Mouse (Mus musculus) lung, adult 18-20 months (tissue): ENCODE measurements around the gene Gm20388.

Experiments used
- DNase-seq, 2 experiments: peaks; one replicate each; pipeline ENCODE4 v3.0.0; 2022; ENCODE audit warnings: mixed read lengths in 2 of 2

Gene Gm20388

DNA sequence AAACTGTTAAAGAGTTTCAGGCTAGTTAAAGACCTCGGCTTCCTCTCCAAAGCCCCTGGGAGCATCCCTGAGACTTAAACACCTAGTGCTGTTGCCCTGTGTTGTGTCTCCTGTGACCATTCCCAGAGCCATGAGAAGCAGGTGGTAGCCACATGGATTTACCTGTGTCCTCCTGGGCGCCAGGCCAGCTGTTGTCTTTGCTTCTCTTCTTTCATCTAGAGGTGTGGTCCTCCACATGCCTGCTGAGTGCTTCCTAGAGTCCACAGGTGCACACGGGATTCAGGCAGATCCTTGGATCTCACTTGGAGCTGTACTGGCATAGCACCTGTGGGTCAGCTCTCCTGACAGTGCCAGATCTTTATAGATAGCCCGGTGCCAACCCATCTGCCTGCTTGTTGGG lies 4356.6 kb downstream of the Gm20388 start:
- DNase-seq = no peak

- DNase-seq = peak; percentile 49 to 66
These were observed 4359.9 kb downstream of the Gm20388 start for GRCm38 (mm10) chr8:124270504-124270903.

DNA sequence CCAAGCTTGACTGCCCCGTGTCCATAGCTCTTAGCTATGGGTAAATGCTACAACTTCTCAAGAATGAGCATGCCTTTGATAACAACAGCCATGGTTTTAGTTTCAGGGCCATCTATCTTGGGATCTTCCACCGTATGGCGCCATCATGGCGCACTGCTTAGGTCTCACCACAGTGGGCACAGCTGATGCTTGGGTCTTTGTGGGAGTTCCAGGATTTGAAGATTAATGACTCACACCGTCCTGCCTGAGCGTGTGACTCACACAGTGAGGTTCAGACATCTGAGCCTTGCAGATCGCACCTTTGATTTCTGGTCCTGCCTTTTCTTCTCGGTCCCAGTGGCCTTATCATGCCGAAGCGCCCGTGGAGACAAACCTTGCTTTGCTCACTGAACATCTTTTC lies 4360.3 kb downstream of the Gm20388 start:
- DNase-seq = no peak

GRCm38 (mm10) chr8:124271518-124271917 lies 4360.9 kb downstream of the Gm20388 start:
- no peak for DNase-seq

DNA sequence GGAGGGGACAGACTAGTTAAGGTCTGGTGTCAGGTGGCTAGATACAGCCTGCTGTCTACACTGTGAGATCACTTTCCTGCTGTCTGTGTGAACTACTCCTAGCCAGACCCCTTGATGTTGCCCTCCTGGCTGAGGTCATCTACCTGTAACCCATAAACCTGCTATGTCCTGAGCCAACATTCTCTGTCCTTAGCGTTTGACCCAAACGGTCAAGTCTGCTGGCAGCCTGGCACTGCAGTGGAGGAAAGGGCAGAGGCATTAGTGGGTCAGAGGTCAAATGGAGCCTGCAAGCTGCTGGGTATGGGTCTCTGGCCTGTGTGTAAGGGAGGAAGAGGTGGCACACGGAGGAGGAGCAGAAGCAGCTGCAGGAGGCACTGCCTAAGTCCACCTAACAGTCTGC lies 4362.2 kb downstream of the Gm20388 start:
- no peak for DNase-seq

GRCm38 (mm10) chr8:124273606-124274218 lies 4363.1 kb downstream of the Gm20388 start:
- no peak for DNase-seq

- no peak for DNase-seq
These were observed 4363.9 kb downstream of the Gm20388 start for GRCm38 (mm10) chr8:124274441-124275120.

DNA sequence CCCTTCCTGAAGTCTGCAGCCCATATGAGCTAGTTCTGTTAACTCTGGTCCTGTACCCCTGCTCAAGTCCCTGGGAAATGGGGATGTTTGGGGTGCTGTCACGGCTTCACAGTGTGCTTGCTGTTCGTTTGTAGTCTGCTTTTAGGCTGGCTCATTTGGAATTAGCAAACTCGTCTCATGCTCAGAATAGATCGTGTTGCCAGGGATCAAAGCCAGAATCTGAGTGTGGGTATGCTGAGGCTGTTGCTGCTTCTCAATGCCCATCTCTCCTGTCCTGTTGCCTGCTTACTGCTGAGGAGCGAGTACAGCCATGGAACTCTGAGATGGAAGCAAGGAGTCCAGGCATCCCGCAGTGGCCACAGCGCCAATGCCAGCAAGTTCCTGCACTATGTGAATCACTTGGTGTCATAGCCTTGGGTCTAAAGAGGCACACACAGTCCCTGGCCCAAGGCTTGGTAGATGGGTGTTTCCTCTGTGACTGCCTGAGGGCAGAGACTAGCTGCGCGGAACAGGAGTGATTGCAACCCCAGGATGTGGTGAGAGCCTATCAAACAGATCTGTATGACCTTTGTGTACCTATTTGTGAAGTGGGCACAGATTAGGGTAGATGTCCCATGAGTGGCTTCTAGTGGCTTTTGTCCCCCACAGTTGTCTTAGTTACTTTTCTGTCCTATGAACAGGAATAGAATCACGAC lies 4364.9 kb downstream of the Gm20388 start:
- no peak for DNase-seq

GRCm38 (mm10) chr8:124277951-124278910 lies 4367.6 kb downstream of the Gm20388 start:
- peak in 1 of 2 experiments; percentile 51 for DNase-seq

GRCm38 (mm10) chr8:124278956-124279689 lies 4368.5 kb downstream of the Gm20388 start:
- no peak for DNase-seq

- DNase-seq = no peak
These were observed 4369.0 kb downstream of the Gm20388 start for GRCm38 (mm10) chr8:124279690-124279985.

- DNase-seq = no peak
These were observed 4371.3 kb downstream of the Gm20388 start for GRCm38 (mm10) chr8:124281700-124282541.

GRCm38 (mm10) chr8:124282878-124283630 lies 4372.4 kb downstream of the Gm20388 start:
- DNase-seq = no peak

DNA sequence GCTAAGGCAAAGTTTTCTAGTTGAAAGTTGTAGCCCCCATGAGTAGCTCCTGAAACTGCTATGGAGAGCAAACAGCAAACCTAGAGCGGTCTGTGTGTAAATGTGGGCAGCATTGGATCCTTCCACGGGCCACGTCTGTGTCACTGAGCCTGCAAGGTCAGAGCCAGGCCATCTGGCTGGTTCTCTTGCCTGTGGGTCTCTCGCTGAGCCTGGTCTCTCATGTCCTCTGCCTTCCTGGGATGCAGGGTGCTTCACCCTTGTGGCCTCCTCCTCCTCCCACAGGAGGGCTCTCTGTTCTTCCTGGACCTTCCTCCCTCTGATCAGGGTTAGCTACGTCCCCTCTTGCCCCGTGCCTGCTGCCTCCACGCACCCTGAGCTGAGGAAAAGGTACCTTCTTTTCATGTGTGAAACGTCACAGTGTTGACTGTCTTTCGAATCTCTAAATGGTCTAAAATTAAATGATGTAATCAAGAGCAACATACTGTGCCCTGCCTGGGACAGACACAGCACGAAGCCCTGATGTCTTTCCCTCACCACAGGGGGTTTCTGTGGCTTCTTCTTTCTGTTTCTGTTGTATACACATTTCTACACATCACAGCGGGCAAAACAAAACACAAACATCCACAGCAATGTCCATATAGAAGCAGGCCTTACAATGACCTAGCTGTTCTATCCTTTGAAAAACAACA lies 4373.1 kb downstream of the Gm20388 start:
- DNase-seq = no peak

- no peak for DNase-seq
These were observed 4373.7 kb downstream of the Gm20388 start for GRCm38 (mm10) chr8:124284333-124284711.

DNA sequence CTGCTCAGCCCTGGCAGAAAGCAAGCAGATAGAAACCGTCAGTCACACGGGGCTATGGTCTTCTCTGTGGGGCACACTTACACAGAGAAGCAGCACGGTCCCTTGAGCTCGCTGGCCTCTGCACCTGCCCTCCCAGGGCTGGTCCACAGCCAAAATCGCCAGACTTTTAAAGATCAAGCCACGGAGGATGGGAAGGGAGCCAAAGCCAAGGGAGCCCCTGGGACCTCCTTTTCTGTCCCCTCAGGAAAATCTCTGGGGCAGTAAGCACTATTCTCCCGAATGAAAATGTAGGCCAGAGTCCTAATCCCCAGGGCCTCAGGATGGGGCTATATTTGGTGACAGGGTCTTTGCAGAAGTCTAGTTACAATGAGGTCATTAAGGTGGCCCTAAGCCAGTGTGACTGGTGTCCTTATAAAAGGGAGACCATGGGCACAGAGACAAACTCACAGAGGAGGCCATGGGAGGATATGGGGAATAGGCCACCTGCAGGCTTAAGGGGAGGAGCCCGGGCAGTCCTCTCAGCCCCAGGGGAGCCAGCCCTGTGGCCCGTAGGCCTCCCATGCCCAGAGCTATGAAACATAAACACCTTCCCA lies 4374.4 kb downstream of the Gm20388 start:
- DNase-seq = no peak

GRCm38 (mm10) chr8:124286461-124287124 lies 4376.0 kb downstream of the Gm20388 start:
- DNase-seq = no peak

GRCm38 (mm10) chr8:124288215-124288864 lies 4377.7 kb downstream of the Gm20388 start:
- no peak for DNase-seq
